Mouse (Mus musculus) stomach, embryonic 16.5 days (tissue): Measurements from ENCODE around the gene Ada. TPM values are rescaled to one million over a fixed set of nuclear protein-coding genes. Genes with fewer than 3 reads are reported as not detected.

Experiments
- ATAC-seq: fragments of 200-750 bp; cut with Nextera tagmentation; 2 replicates; pipeline ENCODE4 v1.8.0; 2017; ENCODE audit warnings: moderate number of reproducible peaks, moderate TSS enrichment; ENCODE audit not compliant: insufficient read depth, low FRiP score
- H3K27ac ChIP-seq: fragments of 300-500 bp; sonication (generic); 2 replicates; pipeline ENCODE4 v1.5.1; 2014; ENCODE audit warnings: low read length
- H3K27me3 ChIP-seq: fragments of 300-500 bp; sonication (generic); 2 replicates; pipeline ENCODE4 v1.6.1; 2014; ENCODE audit warnings: low read length, control low read depth, mixed read lengths; ENCODE audit not compliant: control insufficient read depth, insufficient read depth
- H3K36me3 ChIP-seq: fragments of 300-500 bp; sonication (generic); 2 replicates; pipeline ENCODE4 v1.6.1; 2014; ENCODE audit warnings: low read length; ENCODE audit not compliant: control insufficient read depth, insufficient read depth
- H3K4me1 ChIP-seq: fragments of 300-500 bp; sonication (generic); 2 replicates; pipeline ENCODE4 v1.6.1; 2014; ENCODE audit warnings: low read length, control low read depth, mixed read lengths; ENCODE audit not compliant: control insufficient read depth, insufficient read depth
- H3K4me2 ChIP-seq: fragments of 300-500 bp; sonication (generic); 2 replicates; pipeline ENCODE4 v1.6.1; 2014; ENCODE audit warnings: low read depth, low read length, mixed read lengths
- H3K4me3 ChIP-seq: fragments of 300-500 bp; sonication (generic); replicated peaks from 2 replicates; pipeline ENCODE4 v1.5.1; 2014; ENCODE audit warnings: mild to moderate bottlenecking, low read length
- H3K9ac ChIP-seq: fragments of 300-500 bp; sonication (generic); 2 replicates; pipeline ENCODE4 v1.6.1; 2014; ENCODE audit warnings: low read length
- H3K9me3 ChIP-seq: fragments of 300-500 bp; sonication (generic); replicated peaks from 2 replicates; pipeline ENCODE4 v1.6.1; 2016; ENCODE audit warnings: low read length, control low read depth; ENCODE audit not compliant: control insufficient read depth
- WGBS: fragments of 180-500 bp; shearing (Covaris S2); extraction: QIAGEN DNeasy Blood & Tissue Kit; methylation state at CpG from one replicate; pipeline ENCODE4 v1.1.7; 2014; 5-methylcytosine and 5-hydroxymethylcytosine counted together
- polyA plus RNA-seq: library from polyadenylated mRNA; unstranded; fragments of >200 nt; fragmentation: Nextera tagmentation; extraction: Ambion mirVana; gene quantifications from 2 replicates; pipeline ENCODE4 v1.2.1, GENCODE M21; 2015

The Ada gene
- polyA plus RNA-seq: 5.2 and 5.4 TPM in 2 replicates

- Histone ChIP-seq H3K4me3 (peak within 1 kb of the TSS; percentile 64), H3K4me2 (peak within 1 kb of the TSS; percentile 98), H3K9me3 (no peaks in the 10 kb centered on the region), H3K27ac (no peak within 1 kb of the TSS), H3K9ac (peak within 1 kb of the TSS; percentile 70), H3K36me3 (no peaks in the 10 kb centered on the region), H3K4me1 (0 out of 2 replicates have a peak, but pooled peaks cover 10% of the 10 kb centered on the region), H3K27me3 (peaks cover 13% of the 10 kb centered on the region)
- ATAC-seq: peak; percentile 83
- under 1% methylated on average over 49 of the region's 57 CpGs for WGBS
Observed at GRCm38 (mm10) chr2:163749647-163750611, at the start of gene Ada. Ada (minus strand) TSS chr2:163750239.

DNA sequence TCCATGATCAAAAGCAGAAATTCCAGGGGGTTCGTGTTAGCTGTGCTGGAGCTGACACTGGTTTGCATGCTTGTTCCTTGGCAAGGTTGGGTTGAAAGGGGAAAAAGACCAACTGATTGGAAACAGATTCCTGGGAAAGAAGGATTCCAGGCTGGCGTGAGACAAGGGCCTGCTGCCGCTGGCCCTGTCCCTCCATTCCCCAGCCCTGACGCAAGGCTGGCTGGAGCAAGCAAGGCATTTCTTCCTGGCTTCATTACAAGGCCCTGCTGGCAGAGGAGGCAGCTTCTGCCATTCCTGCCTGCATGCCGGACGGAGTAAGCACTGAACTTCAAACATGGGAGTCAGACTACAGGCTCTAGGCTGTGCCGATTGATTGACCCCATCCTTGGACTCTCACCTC lies 48.4 kb upstream of the Ada start:
- no peak overlapping the region for H3K4me3 ChIP-seq
- H3K4me2 ChIP-seq: no peak overlapping the region
- H3K9me3 ChIP-seq: no peaks in the 10 kb centered on the region
- no peaks in the 10 kb centered on the region for H3K36me3 ChIP-seq
- H3K9ac ChIP-seq: no peak overlapping the region
- H3K4me1 ChIP-seq: no peaks in the 10 kb centered on the region
- WGBS: 74% methylated on average over 7 of the region's 7 CpGs
- H3K27ac ChIP-seq: no peak overlapping the region
- no peaks in the 10 kb centered on the region for H3K27me3 ChIP-seq
- ATAC-seq: peak; percentile 40; the same call in 1 of the 2 replicates

DNA sequence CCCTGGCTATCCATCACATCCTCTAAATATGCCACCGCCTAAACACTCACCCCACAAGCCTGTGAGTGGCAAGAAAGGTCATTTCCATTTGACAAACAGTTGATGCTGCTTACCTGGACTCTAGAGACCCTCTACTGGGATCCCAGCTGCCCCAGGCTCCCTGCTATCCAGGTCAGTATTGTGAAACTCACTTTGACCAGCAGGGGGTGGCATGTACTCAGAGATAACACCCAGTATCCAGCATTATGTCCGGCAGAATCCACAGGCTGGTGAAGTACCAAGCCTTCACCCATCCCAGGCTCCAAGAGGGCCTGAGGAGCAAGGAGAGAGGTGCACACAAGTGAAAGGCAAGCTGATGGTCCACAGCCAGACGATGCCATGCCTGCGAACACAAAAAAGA lies 38.4 kb upstream of the Ada start:
- ATAC-seq: peak; percentile 29; the same call in 1 of the 2 replicates
- no peak overlapping the region for H3K27ac ChIP-seq
- no peaks in the 10 kb centered on the region for H3K27me3 ChIP-seq
- WGBS: 74% methylated on average over 4 of the region's 4 CpGs
- no peak overlapping the region for H3K4me3 ChIP-seq
- no peaks in the 10 kb centered on the region for H3K36me3 ChIP-seq
- H3K9me3 ChIP-seq: no peaks in the 10 kb centered on the region
- no peaks in the 10 kb centered on the region for H3K4me1 ChIP-seq
- no peak overlapping the region for H3K9ac ChIP-seq
- no peak overlapping the region for H3K4me2 ChIP-seq

GRCm38 (mm10) chr2:163787709-163788108 lies 37.7 kb upstream of the Ada start:
- H3K4me3 ChIP-seq: no peak overlapping the region
- H3K27me3 ChIP-seq: no peaks in the 10 kb centered on the region
- no peaks in the 10 kb centered on the region for H3K4me1 ChIP-seq
- ATAC-seq: no peak
- H3K4me2 ChIP-seq: no peak overlapping the region
- no peak overlapping the region for H3K9ac ChIP-seq
- WGBS: 47% methylated on average over 3 of the region's 3 CpGs
- no peak overlapping the region for H3K27ac ChIP-seq
- H3K9me3 ChIP-seq: no peaks in the 10 kb centered on the region
- H3K36me3 ChIP-seq: no peaks in the 10 kb centered on the region

- no peaks in the 10 kb centered on the region for H3K4me1 ChIP-seq
- H3K27ac ChIP-seq: no peak overlapping the region
- WGBS: 83% methylated on average over 6 of the region's 6 CpGs
- no peak overlapping the region for H3K4me2 ChIP-seq
- no peaks in the 10 kb centered on the region for H3K9me3 ChIP-seq
- no peak for ATAC-seq
- no peaks in the 10 kb centered on the region for H3K36me3 ChIP-seq
- H3K4me3 ChIP-seq: no peak overlapping the region
- no peak overlapping the region for H3K9ac ChIP-seq
- no peaks in the 10 kb centered on the region for H3K27me3 ChIP-seq
Observed at GRCm38 (mm10) chr2:163787086-163787485, 37.0 kb upstream of the Ada start.

DNA sequence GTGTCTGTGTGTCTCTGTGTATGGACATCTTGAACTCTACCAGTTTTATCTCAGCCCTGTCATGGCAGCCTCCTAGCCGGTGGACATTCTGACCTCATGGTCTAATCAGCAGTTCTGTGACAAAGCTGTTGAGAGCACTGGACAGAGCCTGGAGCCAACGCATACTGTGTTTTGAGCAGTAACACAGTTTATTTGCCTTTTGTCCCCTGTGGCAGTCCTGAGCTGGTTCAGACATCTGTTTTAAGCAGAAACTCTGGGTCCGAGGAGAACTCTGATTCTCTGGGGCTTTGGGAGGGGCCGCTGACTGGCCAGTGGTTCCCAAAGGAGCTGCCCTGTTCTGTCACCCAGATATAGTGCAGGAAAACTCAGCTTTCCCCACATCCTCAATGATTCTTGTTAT lies 33.9 kb upstream of the Ada start:
- Histone ChIP-seq H3K27me3 (no peaks in the 10 kb centered on the region), H3K9me3 (no peaks in the 10 kb centered on the region), H3K4me2 (no peak overlapping the region), H3K27ac (no peak overlapping the region), H3K4me3 (no peak overlapping the region), H3K4me1 (no peaks in the 10 kb centered on the region), H3K9ac (no peak overlapping the region), H3K36me3 (no peaks in the 10 kb centered on the region)
- 66% methylated on average over 4 of the region's 4 CpGs for WGBS
- ATAC-seq: no peak

DNA sequence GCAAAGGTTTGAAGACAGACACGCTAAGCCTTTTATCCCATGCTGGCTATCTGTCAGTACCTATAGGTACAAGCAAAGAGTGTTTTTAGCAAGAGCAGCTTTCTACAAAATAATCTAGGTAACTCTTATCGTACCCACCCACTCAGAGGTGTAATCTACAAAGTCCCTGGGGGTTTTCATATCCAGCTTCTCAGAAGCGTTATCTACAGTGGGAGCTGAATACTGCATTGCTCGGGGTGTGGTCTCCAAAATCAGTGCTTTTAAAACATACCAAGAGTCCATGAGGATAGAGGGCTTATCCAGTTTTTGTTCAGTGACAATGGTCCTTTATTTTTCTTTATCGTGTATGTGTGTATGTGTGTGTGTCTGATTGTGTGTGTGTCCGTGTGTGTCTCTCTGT lies 33.3 kb upstream of the Ada start:
- 84% methylated on average over 6 of the region's 6 CpGs for WGBS
- Histone ChIP-seq H3K4me3 (no peak overlapping the region), H3K27me3 (no peaks in the 10 kb centered on the region), H3K9ac (no peak overlapping the region), H3K4me2 (no peak overlapping the region), H3K4me1 (no peaks in the 10 kb centered on the region), H3K36me3 (no peaks in the 10 kb centered on the region), H3K27ac (no peak overlapping the region), H3K9me3 (no peaks in the 10 kb centered on the region)
- no peak for ATAC-seq

DNA sequence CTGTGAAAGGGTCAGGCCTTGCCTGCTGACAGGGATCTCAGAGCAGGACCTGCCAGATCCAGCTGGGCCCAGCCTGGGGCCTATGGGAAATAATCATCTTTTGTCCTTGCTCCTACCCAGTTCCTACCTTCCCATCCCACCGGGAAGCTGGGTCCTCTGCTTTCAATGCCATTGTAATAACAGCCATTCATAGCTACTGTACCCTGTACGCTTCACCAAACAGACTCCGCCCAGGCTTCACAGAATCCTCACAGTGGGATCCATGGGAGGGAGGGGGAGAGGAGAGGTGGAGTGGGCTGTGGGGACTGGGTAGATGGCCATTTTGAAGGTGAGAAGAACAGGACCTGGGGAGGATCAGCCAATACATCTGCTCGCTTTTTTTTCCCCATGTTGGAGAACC lies 28.9 kb upstream of the Ada start:
- 80% methylated on average over 4 of the region's 4 CpGs for WGBS
- Histone ChIP-seq H3K4me2 (no peak overlapping the region), H3K9ac (no peak overlapping the region), H3K4me3 (no peak overlapping the region), H3K9me3 (no peaks in the 10 kb centered on the region), H3K27ac (no peak overlapping the region), H3K27me3 (no peaks in the 10 kb centered on the region), H3K36me3 (no peaks in the 10 kb centered on the region), H3K4me1 (no peaks in the 10 kb centered on the region)
- ATAC-seq: no peak

DNA sequence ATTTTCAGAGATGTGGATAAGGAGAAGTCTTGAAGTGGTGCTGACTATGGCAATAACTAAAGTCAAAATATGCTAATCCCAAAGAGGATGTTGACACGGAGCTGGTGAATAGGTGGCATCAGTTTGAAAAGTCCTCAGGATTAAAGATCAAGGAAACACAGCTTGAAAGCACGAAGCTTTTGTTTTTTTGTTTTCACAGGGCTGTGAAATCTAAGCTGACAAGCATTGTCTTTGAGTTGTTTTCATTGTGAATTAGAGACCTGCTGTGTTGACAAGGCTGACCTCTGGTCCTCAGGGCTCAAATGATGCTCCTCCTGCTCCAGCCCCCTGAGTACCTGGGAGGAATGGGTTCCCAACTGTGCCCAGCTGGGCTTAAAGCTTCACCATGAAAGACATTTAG lies 27.0 kb upstream of the Ada start:
- Histone ChIP-seq H3K27me3 (no peaks in the 10 kb centered on the region), H3K4me1 (no peaks in the 10 kb centered on the region), H3K4me3 (no peak overlapping the region), H3K4me2 (no peak overlapping the region), H3K27ac (no peak overlapping the region), H3K36me3 (no peaks in the 10 kb centered on the region), H3K9me3 (no peaks in the 10 kb centered on the region), H3K9ac (no peak overlapping the region)
- WGBS: 13% methylated on average over 2 of the region's 2 CpGs
- no peak for ATAC-seq
